Mouse (Mus musculus) cerebellum, postnatal 36 days (tissue): ENCODE results near the gene Arhgap10.

Experiments
- DNase-seq, 2 experiments: peaks; one replicate each; pipeline ENCODE4 v3.0.0; 2021 to 2022; ENCODE audit warnings: mixed read lengths in 2 of 2

Arhgap10 gene

DNA sequence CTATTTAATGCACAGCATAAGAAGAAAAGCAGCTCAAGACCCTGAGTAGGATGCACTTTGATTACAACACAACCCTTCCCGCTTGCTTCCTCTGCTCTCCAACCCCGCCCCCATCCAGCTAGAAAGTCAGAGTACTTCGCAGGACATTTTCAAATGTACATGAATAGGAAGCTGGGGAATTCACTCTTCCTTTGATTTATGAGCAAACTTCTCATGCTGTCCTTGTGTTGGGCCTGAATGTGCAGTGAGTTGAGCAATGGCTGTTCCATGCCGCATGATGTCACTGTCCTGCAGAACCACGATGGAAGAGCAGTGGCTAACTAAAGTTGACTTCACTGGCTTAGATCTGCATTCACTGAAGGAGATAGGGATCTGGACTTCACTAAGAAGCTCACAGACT is 242.2 kb downstream of the Arhgap10 start:
- DNase-seq = no peak

DNA sequence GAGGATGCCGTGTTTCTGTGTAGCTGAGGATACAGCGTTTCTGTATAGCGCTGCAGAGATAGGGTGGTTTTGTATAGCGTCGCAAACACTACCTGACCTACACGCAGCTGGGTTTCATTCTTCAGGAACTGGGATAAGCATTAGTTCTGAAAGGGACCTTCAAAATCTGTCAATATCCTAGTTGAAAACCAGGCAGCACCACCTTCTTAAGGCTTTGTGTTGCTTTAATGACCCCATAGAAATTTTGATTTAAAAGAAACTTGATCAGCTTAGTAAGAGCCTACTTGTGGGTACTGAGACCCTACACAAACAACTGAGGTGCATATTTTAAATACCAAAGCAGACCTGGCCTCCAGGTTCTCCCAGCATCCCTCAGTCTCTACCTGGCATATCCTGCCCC is 245.6 kb downstream of the Arhgap10 start:
- DNase-seq = no peak

DNA sequence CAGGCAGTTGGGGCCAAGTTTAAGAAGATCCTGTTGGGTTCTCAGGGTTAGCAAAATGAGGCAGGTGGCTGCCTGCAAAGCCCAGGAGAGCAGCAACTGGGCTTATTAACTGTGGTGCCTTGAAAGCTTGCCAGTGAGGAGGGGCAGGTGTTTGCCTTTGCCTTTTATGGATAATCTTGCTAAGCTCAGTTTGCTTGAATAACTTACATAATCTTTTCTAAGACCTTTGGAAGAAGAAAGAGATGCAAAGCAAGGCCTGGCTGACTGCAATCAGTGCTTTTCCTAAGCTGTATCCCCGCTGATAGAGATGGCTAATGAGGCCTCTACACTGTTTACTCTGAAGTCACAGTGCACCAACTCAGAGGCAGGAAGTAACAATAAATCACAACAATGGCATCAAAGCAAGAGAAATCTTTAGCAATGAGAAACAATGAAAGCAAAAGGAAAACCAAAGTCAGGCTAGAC is 249.8 kb downstream of the Arhgap10 start:
- no peak for DNase-seq

DNA sequence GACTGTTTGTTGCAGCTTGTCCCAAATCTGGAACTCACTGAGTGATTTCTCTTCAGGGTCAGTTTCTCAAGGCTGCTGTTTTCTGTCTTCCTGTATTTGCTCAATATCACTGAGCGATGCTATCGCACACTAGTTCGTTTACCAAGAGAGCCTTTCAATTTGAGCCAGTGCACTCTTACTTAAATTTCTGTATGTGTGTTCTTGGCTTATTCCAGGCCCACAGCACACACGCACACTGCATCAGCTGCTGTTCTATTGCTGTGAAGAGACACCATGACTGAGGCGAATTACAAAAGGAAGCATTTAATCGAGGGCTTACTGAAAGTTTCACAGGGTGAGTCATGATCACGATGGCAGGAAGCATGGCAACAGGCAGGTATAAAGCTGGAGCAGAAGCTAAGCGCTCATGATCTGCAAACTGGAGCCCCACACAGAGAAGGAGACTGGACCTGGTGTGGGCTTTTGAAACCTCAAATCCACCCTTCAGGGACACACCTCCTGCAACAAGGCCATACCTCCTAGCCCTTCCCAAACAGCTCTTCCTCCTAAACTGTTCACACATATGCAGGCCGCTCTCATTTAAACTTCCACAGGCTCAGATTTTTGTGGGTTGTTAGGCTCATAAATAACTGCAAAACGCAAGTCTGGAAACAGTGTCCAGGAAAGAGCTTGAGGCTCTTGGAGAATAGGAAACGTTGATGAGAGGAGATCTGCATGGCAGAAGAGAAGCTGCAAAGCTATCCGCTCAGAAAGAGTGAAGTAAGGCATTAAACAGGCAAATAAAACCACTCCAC is 255.3 kb downstream of the Arhgap10 start:
- DNase-seq = no peak

DNA sequence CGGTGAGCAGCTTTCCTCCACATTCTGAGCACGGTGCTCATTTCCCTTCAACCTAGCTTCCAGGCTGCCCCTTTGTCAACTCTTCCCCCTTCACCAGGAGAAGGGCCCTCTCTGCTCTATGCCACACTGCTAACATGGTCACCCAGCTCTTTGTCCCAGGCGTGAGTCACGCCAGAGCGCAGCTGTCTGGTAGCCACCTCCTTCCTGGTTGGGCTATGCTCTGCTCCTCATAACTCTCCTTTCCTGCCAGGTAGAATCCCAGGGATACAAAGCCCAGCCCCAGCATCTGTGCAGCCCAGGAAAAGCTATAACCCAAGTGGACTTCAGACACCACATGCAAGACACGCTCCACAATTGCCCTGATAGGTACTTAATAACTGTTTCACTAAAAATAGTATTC is 256.5 kb downstream of the Arhgap10 start:
- DNase-seq = no peak

DNA sequence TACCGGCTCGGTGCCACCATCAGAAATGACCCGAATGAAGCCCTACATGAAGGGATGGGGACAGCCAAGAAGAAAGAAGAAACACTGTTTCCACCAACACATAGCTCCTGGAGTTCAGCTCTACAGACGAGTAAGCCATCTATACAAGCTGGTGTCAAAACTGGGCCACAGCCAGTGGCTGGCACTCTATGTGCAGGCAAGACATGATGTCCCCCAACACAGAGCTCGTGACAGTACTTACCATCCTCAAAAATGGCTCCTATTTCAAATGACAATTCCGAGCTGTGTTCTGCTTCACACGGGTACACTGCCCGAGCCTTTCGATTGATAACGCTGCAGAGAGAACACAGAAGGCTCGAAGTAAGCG is 260.7 kb downstream of the Arhgap10 start:
- DNase-seq = no peak

DNA sequence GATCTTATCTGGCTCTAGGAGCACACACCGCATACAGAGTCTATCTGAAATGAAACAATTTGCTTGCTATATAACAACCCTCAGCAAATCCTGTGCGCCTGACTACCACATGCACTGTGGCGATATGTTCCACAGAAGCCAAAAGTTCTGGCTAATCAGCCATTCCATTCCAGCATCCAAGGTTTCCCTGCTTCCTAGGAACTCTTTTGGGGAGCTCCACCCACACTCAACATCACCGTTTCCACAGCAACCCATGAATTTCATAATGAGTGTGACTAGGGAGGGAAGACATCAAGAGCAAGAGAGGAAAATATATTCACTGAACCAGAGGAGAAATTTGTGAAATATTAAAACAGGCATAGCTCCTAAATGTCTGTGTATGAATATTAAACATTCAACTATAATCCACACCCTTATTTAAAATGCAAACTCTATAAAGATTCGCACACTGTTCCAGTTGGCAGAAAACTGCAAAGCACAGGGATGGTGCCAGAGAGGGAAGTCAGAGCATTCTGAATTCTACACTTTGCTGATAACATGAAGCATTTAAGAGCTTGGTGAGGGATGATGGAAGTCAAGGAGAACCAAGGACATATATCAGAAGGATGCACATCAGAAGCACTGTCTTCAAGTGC is 261.2 kb downstream of the Arhgap10 start:
- no peak for DNase-seq

DNA sequence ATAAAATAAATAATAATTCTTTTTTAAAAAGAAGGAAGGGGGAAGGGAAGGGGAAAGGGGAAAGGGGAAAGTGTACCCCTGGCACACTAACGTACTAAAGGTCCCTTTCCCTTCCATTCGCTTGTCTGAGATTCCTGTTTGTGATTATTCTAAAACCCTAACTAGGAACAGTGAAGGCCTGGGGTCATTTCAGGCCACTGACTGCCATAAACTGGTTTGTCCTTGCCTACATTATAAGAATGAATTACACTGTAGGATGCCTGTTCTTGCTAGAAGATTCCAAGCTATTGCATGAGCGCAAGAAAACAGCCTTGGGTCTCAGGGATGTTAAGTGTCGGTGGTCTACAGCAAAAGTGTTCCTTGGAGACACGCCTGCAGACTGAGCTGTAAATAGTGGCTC is 263.3 kb downstream of the Arhgap10 start:
- DNase-seq = no peak

DNA sequence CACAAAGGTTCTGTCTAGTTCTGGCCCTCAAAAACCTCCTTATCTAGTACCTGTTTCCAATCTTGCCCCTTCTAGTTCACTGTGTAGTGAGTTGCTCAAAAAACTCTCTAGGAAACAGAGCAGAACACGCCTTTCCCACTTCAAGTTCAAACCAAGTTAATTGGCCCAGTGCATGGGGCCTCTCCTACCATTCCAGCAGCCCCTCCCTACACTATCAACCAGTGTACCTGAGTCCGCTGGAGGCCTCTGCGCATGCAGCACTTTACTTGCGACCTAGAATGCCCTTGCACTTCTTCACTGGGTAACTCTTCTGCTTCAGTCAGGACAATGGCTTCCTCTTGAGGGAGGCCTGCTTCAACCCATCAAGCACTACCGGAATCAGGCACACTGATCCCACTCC is 266.6 kb downstream of the Arhgap10 start:
- no peak for DNase-seq

DNA sequence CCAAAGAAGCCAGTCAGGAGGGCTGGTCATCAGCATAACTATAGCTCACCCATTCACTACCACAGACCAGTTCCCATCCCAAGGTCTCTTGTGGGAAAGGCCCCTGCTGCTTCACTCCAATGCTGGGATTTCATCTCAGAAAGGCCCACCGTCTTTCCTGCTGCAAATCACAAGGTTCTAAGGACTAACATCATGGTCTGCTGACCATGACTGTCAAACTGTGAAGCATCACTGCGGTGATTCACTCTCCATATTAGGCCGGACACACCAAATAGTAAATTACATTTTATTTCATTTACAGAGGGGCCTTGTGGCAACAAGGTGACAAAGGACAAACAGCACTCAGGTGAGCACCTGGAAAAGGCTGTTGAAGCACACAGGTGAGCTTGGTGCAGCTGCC is 267.7 kb downstream of the Arhgap10 start:
- DNase-seq = no peak

DNA sequence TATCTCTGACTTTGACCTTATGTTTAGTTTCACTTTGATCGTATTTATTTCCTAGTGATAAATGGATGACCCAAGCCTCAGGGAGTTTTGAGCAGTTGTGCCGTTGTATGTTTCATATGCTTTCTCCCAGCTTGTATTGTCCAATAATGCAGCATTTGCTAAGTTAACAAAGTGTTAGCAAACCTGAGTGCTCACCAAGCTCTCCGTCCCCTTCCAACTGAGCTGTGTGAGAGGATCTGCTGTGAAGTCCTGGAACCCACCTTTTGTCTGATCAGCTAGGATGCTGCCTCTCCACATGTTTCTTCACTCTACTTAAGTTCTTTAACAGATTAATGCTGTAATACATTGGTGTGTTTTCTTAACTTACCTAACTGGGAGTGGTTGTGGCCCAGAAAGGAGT is 276.4 kb downstream of the Arhgap10 start:
- no peak for DNase-seq

DNA sequence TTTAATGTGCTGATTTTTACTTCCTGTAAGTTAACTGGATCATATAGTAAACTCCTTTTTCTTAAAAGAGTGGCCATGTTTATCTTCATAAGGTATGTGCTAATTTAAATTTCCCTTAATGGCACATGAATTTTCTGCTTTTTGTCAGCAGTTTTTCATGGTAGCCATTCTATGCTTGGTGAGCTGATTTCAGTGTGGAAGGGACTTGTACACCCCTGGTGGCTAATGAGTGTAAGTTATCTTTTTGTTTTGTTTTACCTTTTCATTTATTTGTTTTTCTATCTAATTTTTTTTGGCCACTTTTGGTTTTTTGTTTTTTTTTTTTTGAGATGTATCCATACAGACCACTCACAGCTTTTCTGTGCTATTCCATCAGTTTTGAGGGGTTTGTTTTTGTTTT is 278.3 kb downstream of the Arhgap10 start:
- no peak for DNase-seq

DNA sequence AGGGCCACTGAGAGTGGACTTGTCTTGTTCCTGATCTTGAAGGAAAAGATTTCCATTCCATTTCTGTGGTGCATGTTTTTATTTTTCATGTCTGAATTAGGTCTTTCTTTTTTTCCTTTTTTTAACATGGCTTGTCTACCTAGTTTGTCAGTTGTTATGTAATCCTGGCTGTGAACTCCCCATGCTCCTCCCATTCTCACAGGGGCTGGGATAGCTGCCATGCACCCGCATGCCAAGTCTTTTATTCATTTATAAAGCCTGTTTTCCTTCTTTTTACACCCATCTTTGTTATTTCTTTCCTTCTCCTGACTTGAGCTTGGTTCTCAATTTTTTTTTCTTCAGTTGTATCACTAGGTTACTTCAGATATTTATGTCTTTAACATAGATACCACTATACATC is 281.1 kb downstream of the Arhgap10 start:
- no peak for DNase-seq

DNA sequence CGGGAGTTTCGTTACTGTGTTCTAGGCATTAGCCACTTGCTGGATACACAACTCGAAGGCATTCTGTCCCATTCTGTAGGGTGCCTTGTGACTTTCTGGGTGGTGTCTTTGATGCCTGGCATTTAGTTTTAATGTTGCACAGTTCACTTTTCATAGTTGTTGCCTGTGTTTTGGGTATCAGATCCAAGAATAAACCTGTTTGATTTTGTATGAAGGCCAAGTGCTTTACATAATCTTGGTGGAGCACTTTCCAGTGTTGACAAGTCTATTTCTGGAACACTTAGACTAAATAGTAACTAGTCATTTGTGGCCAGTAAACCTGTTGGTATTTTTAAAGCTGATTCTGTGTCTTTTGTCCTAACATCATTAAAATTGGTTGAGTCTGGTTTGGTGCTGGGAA is 285.3 kb downstream of the Arhgap10 start:
- DNase-seq = no peak

DNA sequence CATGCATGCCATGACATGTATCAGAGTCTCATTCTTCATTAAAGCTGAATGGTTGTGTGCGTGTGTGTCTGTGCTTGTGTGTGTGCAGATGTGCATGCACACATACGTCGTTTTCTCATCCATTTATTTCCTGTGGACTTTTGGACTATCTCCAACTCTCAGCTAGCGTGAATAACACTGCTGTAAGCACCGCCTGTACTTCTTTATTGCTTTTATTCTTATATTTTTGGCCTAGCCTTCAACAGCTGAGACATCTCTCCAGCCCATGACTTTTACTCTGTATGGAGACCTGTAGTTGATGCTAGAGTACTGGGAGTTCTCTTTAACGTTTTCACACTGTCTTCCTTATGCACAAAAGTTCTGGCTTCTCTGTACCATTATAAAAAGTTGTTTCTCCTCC is 285.9 kb downstream of the Arhgap10 start:
- DNase-seq = no peak

DNA sequence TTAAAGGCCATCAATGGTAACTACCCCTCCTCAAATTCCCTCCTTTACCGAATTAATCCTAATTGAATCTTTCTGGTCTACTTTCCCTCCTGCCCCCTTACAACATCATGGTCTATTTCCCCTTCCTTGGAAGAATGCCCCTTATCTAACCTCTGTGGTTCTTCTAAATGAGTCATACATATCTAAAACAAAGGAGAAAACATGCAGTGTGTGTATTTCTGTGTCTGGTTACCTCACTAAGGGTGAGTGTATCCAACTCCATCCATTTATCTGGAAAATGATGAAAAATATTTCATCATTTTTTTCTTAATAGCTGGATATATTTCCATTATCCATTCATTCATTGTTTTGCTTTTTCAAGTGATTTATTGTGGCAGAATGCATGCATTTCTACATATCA is 286.5 kb downstream of the Arhgap10 start:
- no peak for DNase-seq

DNA sequence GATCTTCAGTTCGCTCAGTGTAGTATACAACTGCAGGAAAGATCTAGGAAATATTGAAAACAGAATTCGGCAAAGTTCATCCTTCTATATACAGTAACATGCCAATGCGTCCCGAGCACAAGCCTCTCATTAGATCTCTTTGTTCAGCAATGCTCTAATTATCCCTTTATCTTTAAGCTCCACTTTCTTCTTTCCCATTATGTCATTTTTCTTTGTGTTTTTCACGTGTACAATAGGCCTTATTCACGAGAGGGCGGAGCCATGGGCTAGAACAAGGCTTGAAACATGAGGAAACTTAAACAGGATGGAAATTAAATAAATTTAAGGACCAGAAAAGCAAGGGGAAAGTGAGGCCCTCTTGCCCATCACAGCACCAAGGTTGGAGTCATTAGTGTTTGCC is 289.1 kb downstream of the Arhgap10 start:
- no peak for DNase-seq

DNA sequence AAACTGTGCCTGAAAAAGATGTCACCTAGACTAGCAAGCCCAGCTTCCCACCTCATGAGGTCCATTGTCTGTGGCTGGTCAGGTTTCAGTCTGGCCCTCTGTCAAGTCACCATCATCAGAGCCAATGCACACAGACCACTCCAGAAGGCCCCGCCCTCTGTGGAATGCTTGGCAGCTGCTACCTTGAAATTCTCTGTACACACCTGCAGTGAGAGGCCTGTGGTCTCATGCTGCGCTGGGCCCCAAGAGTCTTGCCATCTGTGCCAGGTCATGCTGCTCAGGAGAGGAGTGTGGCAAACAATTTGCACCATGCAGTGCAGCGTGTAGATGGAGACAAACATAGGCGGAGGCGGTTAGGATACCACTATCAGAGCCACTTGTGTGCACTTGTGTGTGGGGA is 290.0 kb downstream of the Arhgap10 start:
- DNase-seq = peak; percentile 36 to 41

DNA sequence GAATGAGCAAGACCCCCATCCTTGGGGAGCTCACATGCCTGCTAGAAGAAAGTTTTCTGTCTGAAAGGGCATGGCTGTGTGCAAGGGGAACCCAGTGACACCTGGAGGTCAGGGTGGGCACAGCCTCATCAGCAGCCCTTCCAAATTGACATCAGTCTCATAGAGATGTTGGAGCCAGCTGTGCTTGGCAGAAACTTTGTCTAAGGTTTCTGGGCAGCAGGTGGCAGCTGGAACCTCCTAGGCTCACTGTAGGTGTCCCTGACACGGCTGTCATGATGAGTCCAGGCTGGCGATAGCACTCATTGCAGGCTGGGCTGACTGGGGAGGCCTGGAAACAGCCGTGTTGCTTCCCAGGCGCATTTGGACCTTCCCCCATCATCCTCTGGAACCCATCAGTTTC is 294.6 kb downstream of the Arhgap10 start:
- DNase-seq = no peak

DNA sequence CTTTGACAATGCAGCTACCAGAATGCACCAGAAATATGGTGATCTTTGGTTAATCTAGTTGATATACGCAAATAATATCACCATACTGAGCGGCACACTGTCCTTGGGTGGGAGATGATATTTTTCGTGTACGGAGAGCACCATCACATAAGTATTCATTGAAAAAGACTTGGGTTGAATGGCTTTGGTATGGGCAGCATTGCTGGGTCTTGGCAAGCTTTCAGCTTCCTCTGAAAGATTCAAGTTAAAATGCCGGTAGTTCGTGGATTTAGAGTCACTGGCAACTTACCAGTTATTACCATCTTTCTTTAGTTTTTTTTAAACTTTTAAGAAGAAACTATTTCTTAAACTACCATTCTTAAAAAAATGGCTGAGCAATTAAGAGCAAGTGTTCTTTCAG is 302.6 kb downstream of the Arhgap10 start:
- no peak for DNase-seq

DNA sequence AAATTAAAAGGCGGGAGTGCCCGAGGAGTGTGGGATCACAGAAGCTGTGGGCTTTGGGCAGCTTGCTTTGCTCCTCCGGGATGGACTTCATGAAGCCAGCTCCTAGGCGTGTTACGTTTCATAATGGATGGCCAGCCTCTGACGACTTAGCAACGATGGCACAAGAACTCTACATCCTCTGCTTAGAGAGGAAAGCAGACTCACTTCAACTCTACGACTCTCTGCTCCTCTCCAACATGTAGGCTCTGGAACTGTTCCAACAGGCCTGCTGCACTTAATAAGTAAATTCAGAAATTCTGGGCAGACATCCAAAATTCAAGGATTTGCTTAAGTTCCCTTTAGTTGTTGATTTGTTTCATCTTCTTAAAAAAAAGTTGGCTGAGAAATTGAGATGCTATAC is 303.1 kb downstream of the Arhgap10 start:
- no peak for DNase-seq

DNA sequence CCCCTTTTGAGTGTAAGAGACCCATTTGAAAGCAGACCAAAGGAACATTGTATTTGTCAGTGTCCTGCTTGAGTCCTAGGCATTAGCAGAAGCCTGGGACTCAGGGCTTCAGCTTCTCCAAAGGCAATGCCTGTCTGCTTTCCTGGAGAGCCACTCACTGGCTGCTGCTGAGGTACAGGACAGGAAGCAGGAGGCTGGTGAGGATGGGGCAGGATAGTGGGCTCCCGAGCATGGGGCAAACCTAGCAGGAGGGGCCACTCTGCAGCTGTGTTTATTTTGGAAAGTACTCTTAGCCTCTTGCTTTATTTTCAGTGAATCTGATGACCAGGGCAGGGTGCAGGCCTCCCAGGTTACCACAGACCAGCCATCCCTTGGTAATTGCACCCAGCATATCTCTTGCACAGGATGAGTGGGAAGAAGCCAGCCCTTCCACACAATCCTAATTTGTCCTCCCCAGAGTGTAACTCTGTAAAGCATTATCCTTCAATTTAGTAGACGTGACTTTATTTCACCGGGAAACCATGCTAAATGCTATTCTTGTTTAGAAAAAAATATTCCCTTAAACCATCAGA is 303.8 kb downstream of the Arhgap10 start:
- DNase-seq = no peak

DNA sequence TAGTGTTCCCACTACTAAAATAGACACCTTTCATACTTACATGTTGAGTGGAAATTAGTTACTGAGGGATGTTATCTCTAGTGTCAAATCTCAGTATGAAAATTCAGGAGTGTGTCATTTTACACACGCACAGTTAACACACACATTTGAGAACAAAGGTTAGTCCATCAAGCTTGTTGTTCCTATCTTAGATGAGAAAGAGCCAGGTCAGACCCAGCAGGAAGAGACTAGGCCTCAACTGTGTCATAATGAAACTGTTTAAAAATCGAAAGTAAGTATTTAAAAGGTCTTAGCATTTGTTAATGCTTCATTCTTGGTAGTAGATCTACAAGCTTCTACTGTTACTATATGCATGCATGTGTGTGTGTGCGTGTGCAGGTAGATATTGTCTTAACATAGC is 308.5 kb downstream of the Arhgap10 start:
- DNase-seq = no peak
